9 mouse cellular contexts compared by ENCODE assay signal in the genomic region with DNA sequence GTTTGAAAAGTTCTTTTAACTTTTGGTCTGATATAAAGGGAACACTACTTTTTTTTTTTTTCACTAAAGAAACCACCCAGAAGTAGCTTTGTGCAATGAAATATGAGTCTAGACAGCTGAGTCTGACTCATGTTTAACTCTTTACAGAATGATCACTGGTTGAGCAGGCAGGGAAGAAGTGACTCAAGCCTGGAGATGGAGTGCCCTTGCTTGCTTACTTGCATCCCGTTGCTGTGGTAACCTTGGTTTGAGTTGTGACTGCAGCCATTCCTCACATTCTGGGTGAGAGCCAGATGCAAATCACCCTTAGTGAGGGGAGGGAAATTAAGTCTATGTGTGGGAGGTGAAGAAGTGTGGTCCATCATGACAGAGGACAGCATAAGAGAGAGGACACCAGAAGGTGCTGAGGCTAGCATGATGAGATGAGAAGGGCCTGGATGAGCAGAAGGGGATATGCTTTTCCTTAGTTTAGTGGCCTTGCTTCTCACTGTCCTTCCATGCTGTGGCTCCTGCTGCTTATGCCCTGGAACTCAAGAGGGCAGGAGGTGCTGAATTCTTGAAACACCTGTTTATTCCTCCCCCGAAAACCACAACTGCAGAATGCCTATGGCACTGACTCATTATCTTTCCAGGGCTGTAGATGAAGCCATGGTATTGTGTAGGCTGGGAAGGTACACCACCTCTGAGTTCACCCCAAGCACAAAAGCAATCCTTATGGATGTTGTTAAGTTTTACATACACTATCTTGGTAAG.
DNase-seq lines count a peak whose midpoint lies in the region; ATAC-seq and TF ChIP-seq lines count a peak whose summit lies in the region.
"Had no signal": no experiment of that assay in that cellular context is flagged by ENCODE, and none has a peak within 500 bp of the region (broad histone marks: within the 10 kb centered on the region; RNA-seq: fewer than 3 reads in every experiment).

No protein-coding gene starts in this region.

- no peak for ATAC-seq in forebrain, embryonic 14.5 days
- no peak for ATAC-seq in forebrain, postnatal 0 days
- ATAC-seq in stomach, embryonic 16.5 days (ENCODE audit: insufficient read depth, low FRiP score), result peak; percentile 23; the same call in 1 of the 2 replicates
- no peak for ATAC-seq in liver, embryonic 11.5 days (replicated peaks; ENCODE audit: low FRiP score)
- ATAC-seq in kidney, embryonic 15.5 days (replicated peaks; ENCODE audit: low FRiP score), result no peak

- H3K4me1 ChIP-seq in forebrain, embryonic 14.5 days (ENCODE audit: control insufficient read depth, insufficient read depth, low read length), result peaks cover 8% of the 10 kb centered on the region; the same call in 1 of the 2 replicates
- H3K4me1 ChIP-seq in forebrain, postnatal 0 days (ENCODE audit: insufficient read depth), result no peaks in the 10 kb centered on the region
- H3K4me1 ChIP-seq in stomach, embryonic 16.5 days (ENCODE audit: control insufficient read depth, insufficient read depth, low read length), result peaks cover 4% of the 10 kb centered on the region
- peaks cover 8% of the 10 kb centered on the region for H3K4me1 ChIP-seq in liver, embryonic 11.5 days (replicated peaks; ENCODE audit: control insufficient read depth, insufficient read depth, low read length)
- 0 out of 2 replicates have a peak, but pooled peaks cover 18% of the 10 kb centered on the region for H3K4me1 ChIP-seq in kidney, embryonic 15.5 days

- peak; percentile 16 for DNase-seq in forebrain, embryonic 14.5 days (ENCODE audit: low spot score)
- no peak for DNase-seq in forebrain, postnatal 0 days
- peak; percentile 29 for DNase-seq in right cerebral cortex, adult 18-20 months
- DNase-seq in right cerebral cortex, postnatal 14 days, result no peak
- DNase-seq in heart, postnatal 4 days, result peak; percentile 38
- DNase-seq in liver, embryonic 11.5 days (ENCODE audit: low spot score), result no peak
- DNase-seq: midbrain, embryonic 14.5 days had no signal

- no peaks in the 10 kb centered on the region for H3K36me3 ChIP-seq in forebrain, embryonic 14.5 days (ENCODE audit: control insufficient read depth, insufficient read depth, low read length)
- no peaks in the 10 kb centered on the region for H3K36me3 ChIP-seq in forebrain, postnatal 0 days (ENCODE audit: insufficient read depth)
- H3K36me3 ChIP-seq in stomach, embryonic 16.5 days (ENCODE audit: control insufficient read depth, insufficient read depth, low read length), result no peaks in the 10 kb centered on the region
- H3K36me3 ChIP-seq in liver, embryonic 11.5 days (ENCODE audit: control insufficient read depth, insufficient read depth, low read length), result no peaks in the 10 kb centered on the region
- H3K36me3 ChIP-seq in kidney, embryonic 15.5 days, result no peaks in the 10 kb centered on the region

- WGBS in forebrain, embryonic 14.5 days, result 84% methylated on average over 2 of the region's 2 CpGs
- WGBS in forebrain, postnatal 0 days, result 70% methylated on average over 2 of the region's 2 CpGs
- 66% methylated on average over 2 of the region's 2 CpGs for WGBS in stomach, embryonic 16.5 days
- WGBS in liver, embryonic 11.5 days, result 71% methylated on average over 2 of the region's 2 CpGs
- 69% methylated on average over 2 of the region's 2 CpGs for WGBS in kidney, embryonic 15.5 days

- no peaks in the 10 kb centered on the region for H3K27me3 ChIP-seq in forebrain, embryonic 14.5 days (replicated peaks; ENCODE audit: control insufficient read depth, insufficient read depth, low read length)
- no peaks in the 10 kb centered on the region for H3K27me3 ChIP-seq in forebrain, postnatal 0 days (ENCODE audit: insufficient read depth, low read length)
- no peaks in the 10 kb centered on the region for H3K27me3 ChIP-seq in stomach, embryonic 16.5 days (ENCODE audit: control insufficient read depth, insufficient read depth, low read length)
- H3K27me3 ChIP-seq in liver, embryonic 11.5 days (replicated peaks; ENCODE audit: control insufficient read depth, insufficient read depth, low read length), result no peaks in the 10 kb centered on the region
- no peaks in the 10 kb centered on the region for H3K27me3 ChIP-seq in kidney, embryonic 15.5 days

- no peak for TF ChIP-seq CTCF in forebrain, postnatal 0 days (IDR thresholded peaks at IDR 0.05; ENCODE audit: low read depth)

- H3K9me3 ChIP-seq in forebrain, embryonic 14.5 days (replicated peaks; ENCODE audit: control insufficient read depth, low read length), result no peaks in the 10 kb centered on the region
- H3K9me3 ChIP-seq in forebrain, postnatal 0 days (ENCODE audit: low read length), result no peaks in the 10 kb centered on the region
- no peaks in the 10 kb centered on the region for H3K9me3 ChIP-seq in stomach, embryonic 16.5 days (replicated peaks; ENCODE audit: control insufficient read depth, low read length)
- no peaks in the 10 kb centered on the region for H3K9me3 ChIP-seq in liver, embryonic 11.5 days (ENCODE audit: control insufficient read depth, low read length)
- H3K9me3 ChIP-seq in kidney, embryonic 15.5 days (replicated peaks), result no peaks in the 10 kb centered on the region

- H3K4me3 ChIP-seq in forebrain, embryonic 14.5 days (ENCODE audit: low read depth, low read length), result no peak overlapping the region
- H3K4me3 ChIP-seq in forebrain, postnatal 0 days (ENCODE audit: low read depth, low read length), result no peak overlapping the region
- H3K4me3 ChIP-seq in stomach, embryonic 16.5 days (replicated peaks; ENCODE audit: low read length), result no peak overlapping the region
- H3K4me3 ChIP-seq in liver, embryonic 11.5 days (ENCODE audit: low read depth, low read length), result no peak overlapping the region
- no peak overlapping the region for H3K4me3 ChIP-seq in kidney, embryonic 15.5 days (replicated peaks)

- no peak overlapping the region for H3K9ac ChIP-seq in forebrain, embryonic 14.5 days (ENCODE audit: low read length)
- H3K9ac ChIP-seq in forebrain, postnatal 0 days, result no peak overlapping the region
- H3K9ac ChIP-seq in stomach, embryonic 16.5 days (ENCODE audit: low read length), result no peak overlapping the region
- no peak overlapping the region for H3K9ac ChIP-seq in liver, embryonic 11.5 days (ENCODE audit: low read depth, low read length)
- no peak overlapping the region for H3K9ac ChIP-seq in kidney, embryonic 15.5 days

- no peak overlapping the region for H3K27ac ChIP-seq in forebrain, embryonic 14.5 days (ENCODE audit: low read depth, low read length)
- no peak overlapping the region for H3K27ac ChIP-seq in forebrain, postnatal 0 days (ENCODE audit: low read depth, low read length)
- H3K27ac ChIP-seq in stomach, embryonic 16.5 days (ENCODE audit: low read length), result no peak overlapping the region
- H3K27ac ChIP-seq in liver, embryonic 11.5 days (ENCODE audit: low read depth, low read length), result no peak overlapping the region
- no peak overlapping the region for H3K27ac ChIP-seq in kidney, embryonic 15.5 days

- H3K4me2 ChIP-seq in forebrain, embryonic 14.5 days (ENCODE audit: low read length), result no peak overlapping the region
- no peak overlapping the region for H3K4me2 ChIP-seq in forebrain, postnatal 0 days (ENCODE audit: low read depth)
- no peak overlapping the region for H3K4me2 ChIP-seq in stomach, embryonic 16.5 days (ENCODE audit: low read depth, low read length)
- no peak overlapping the region for H3K4me2 ChIP-seq in liver, embryonic 11.5 days
- H3K4me2 ChIP-seq in kidney, embryonic 15.5 days, result no peak overlapping the region

Comparison
In these comparisons a context has a peak if more than half of its experiments do, and no peak if none do; other contexts are left out.
1. DNase-seq: peak in forebrain, embryonic 14.5 days (single experiment), right cerebral cortex, adult 18-20 months (single experiment) and heart, postnatal 4 days (single experiment); none in forebrain, postnatal 0 days (single experiment), right cerebral cortex, postnatal 14 days (single experiment) and liver, embryonic 11.5 days (single experiment).